Mouse (Mus musculus) activated CD4-positive, CD25-positive, alpha-beta regulatory T cell, adult 4 months (primary cell): ENCODE data around the gene Olfr548-ps1. TPM values are rescaled to one million over a fixed set of nuclear protein-coding genes. Genes with fewer than 3 reads are reported as not detected.

Experiments used
- ATAC-seq: one replicate; pipeline ENCODE4 v1.8.0; 2017
- polyA plus RNA-seq, 2 experiments: library from polyadenylated mRNA; unstranded; fragments of 100-300 nt; shearing (Covaris generic); gene quantifications; one replicate each; pipeline ENCODE4 v1.2.1; 2017

Gene Olfr548-ps1
- polyA plus RNA-seq, 2 experiments from 2014 or later: not detected

DNA sequence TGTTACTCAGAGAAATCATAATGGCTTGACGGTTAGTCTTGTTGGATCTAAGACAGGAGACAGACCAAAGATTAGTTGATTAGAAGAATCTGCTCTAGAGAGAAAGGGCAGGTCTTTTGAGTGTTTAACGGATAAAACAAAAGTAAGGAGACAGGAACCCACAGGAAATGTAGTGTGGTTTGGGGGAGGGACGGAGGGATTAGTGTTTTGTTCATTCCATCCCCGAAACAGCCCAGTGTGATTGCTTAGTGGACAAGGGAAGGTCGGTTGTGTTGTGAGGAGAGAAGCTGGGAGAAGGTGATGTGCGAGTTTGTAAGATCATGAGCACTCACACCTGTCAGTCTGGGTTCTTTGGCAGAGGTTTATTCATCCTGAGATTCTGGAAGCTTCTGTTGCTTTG is 35.3 kb downstream of the Olfr548-ps1 start:
- ATAC-seq: no peak

DNA sequence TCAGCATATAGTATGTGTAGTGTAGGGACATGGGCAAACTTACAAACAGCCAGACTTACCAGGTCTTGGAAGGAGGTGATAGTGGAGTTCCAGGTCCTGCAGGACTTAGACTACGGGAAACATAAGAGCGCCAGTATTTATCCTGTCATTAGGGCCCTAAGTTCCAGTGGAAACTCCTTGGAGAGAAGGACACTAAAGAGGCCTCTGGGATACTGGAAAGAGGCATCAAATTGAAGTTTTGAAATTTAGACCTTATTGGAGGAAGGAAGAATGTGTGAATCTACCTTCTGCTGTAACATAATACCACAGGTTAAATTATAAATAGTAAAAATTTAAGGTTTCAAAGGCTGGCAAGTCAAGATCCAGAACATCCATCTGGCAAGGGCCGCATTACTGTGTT is 51.1 kb downstream of the Olfr548-ps1 start, which contains the start of gene Olfr551:
Gene Olfr551 (minus strand): TSS at position 101 of the 400 bp plus-strand sequence.
- no peak for ATAC-seq

Other genes starting within 250 kb of the Olfr548-ps1 start
- 10 to 100 TPM; 82.6 to 87.8 TPM for gene Rrm1, start 99.2 kb upstream of the Olfr548-ps1 start, polyA plus RNA-seq
- under 1 TPM in 1 of 2 experiments, not detected in 1; 0.29 TPM for gene Olfr543, start 59.2 kb upstream of the Olfr548-ps1 start, polyA plus RNA-seq
- gene Olfr544, start 52.6 kb upstream of the Olfr548-ps1 start, polyA plus RNA-seq: under 1 TPM in 1 of 2 experiments, not detected in 1; 0.17 TPM
- gene Olfr545, start 41.3 kb upstream of the Olfr548-ps1 start, polyA plus RNA-seq: not detected
- not detected for gene Olfr547, start 6.1 kb upstream of the Olfr548-ps1 start, polyA plus RNA-seq
- not detected for gene Olfr549, start 9.0 kb downstream of the Olfr548-ps1 start, polyA plus RNA-seq
- gene Trim21, start 24.6 kb downstream of the Olfr548-ps1 start, polyA plus RNA-seq: 10 to 100 TPM in 1 of 2 experiments, 1 to 10 TPM in 1; 9.7 to 10.3 TPM
- under 1 TPM in 1 of 2 experiments, not detected in 1; 0.11 TPM for gene Olfr550, start 30.5 kb downstream of the Olfr548-ps1 start, polyA plus RNA-seq
- under 1 TPM in 1 of 2 experiments, not detected in 1; 0.08 TPM for gene Olfr551, start 51.0 kb downstream of the Olfr548-ps1 start, polyA plus RNA-seq
- not detected for gene Olfr552, start 56.9 kb downstream of the Olfr548-ps1 start, polyA plus RNA-seq
- not detected for gene Olfr553, start 77.3 kb downstream of the Olfr548-ps1 start, polyA plus RNA-seq
- not detected for gene Olfr554, start 97.5 kb downstream of the Olfr548-ps1 start, polyA plus RNA-seq
- gene Olfr555, start 117.9 kb downstream of the Olfr548-ps1 start, polyA plus RNA-seq: not detected
- gene Olfr556, start 124.0 kb downstream of the Olfr548-ps1 start, polyA plus RNA-seq: under 1 TPM in 1 of 2 experiments, not detected in 1; 0.12 TPM
- gene Trim68, start 146.4 kb downstream of the Olfr548-ps1 start, polyA plus RNA-seq: 1 to 10 TPM; 9.2 to 9.3 TPM
- not detected for gene Olfr557, start 155.0 kb downstream of the Olfr548-ps1 start, polyA plus RNA-seq
- not detected for gene Olfr558, start 161.3 kb downstream of the Olfr548-ps1 start, polyA plus RNA-seq
- not detected for gene Olfr33, start 178.2 kb downstream of the Olfr548-ps1 start, polyA plus RNA-seq
- not detected for gene Olfr559, start 186.6 kb downstream of the Olfr548-ps1 start, polyA plus RNA-seq
- gene Olfr560, start 218.5 kb downstream of the Olfr548-ps1 start, polyA plus RNA-seq: not detected
- gene Olfr78, start 218.6 kb downstream of the Olfr548-ps1 start, polyA plus RNA-seq: not detected
- not detected for gene Olfr561, start 230.3 kb downstream of the Olfr548-ps1 start, polyA plus RNA-seq